Mouse (Mus musculus) bone marrow, adult 2 months (tissue): ENCODE data around the gene Klf16.

Experiments
- CTCF ChIP-seq: fragments of 200-500 bp; IDR thresholded peaks from 2 replicates; pipeline ENCODE4 v1.5.1; 2011; ENCODE audit warnings: low read length, control low read depth; ENCODE audit not compliant: control insufficient read depth, insufficient read depth
- POLR2A ChIP-seq: fragments of 200-500 bp; IDR thresholded peaks from 2 replicates; pipeline ENCODE4 v1.6.1; 2011; ENCODE audit warnings: low read depth, mild to moderate bottlenecking, control low read depth, low read length, borderline replicate concordance; ENCODE audit not compliant: control insufficient read depth

DNA sequence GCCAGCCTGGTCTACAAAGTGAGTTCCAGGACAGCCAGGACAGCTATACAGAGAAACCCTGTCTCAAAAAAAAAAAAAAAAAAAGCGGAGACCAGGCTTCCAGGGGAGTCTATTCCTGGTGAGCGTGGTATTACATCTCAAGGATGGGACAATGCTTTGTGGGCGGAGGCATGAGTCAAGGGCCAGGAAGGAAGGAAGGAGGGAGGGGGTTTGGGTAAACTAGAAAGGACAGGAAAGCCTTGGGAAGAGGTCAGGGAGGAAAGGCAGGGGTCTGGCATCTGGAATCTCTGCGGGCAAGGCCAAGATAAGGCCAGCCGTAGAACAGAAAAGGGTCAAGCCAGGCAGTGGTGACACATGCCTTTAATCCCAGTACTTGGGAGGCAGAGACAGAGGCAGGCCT, 37.6 kb downstream of the Klf16 start:
- TF ChIP-seq CTCF (no peak), POLR2A (no peak)
